Mouse (Mus musculus) limb, embryonic 10.5 days (tissue): ENCODE measurements around the gene Mtus2. TPM values are rescaled to one million over a fixed set of nuclear protein-coding genes. Genes with fewer than 3 reads are reported as not detected.

Experiments
- DNase-seq: peaks from one replicate; pipeline ENCODE4 v3.0.0-alpha.2; 2017; ENCODE audit warnings: low spot score
- H3K27ac ChIP-seq: fragments of 300-500 bp; sonication (generic); 2 replicates; pipeline ENCODE4 v1.5.1; 2016; ENCODE audit warnings: mild to moderate bottlenecking
- H3K27me3 ChIP-seq: fragments of 300-500 bp; sonication (generic); 2 replicates; pipeline ENCODE4 v1.6.1; 2016; ENCODE audit warnings: low read depth, mild to moderate bottlenecking; ENCODE audit not compliant: poor library complexity, severe bottlenecking
- H3K36me3 ChIP-seq: fragments of 300-500 bp; sonication (generic); 2 replicates; pipeline ENCODE4 v1.6.1; 2016; ENCODE audit warnings: mild to moderate bottlenecking, moderate library complexity
- H3K4me1 ChIP-seq: fragments of 300-500 bp; sonication (generic); 2 replicates; pipeline ENCODE4 v1.6.1; 2016
- H3K4me3 ChIP-seq: fragments of 300-500 bp; sonication (generic); 2 replicates; pipeline ENCODE4 v1.5.1; 2016; ENCODE audit warnings: mild to moderate bottlenecking, moderate library complexity
- H3K9me3 ChIP-seq: fragments of 300-500 bp; sonication (generic); replicated peaks from 2 replicates; pipeline ENCODE4 v1.6.1; 2016; ENCODE audit warnings: mild to moderate bottlenecking
- WGBS: fragments of 180-500 bp; shearing (Covaris S2); methylation state at CpG from one replicate; pipeline ENCODE4 v1.1.7; 2016; 5-methylcytosine and 5-hydroxymethylcytosine counted together
- polyA plus RNA-seq: library from polyadenylated mRNA; unstranded; fragments of >200 nt; fragmentation: Nextera tagmentation; extraction: Ambion mirVana; gene quantifications from 2 replicates; pipeline ENCODE4 v1.2.1, GENCODE M21; 2016

Mtus2 gene
- polyA plus RNA-seq, 1 experiment from 2014 or later = 3.0 TPM

DNA sequence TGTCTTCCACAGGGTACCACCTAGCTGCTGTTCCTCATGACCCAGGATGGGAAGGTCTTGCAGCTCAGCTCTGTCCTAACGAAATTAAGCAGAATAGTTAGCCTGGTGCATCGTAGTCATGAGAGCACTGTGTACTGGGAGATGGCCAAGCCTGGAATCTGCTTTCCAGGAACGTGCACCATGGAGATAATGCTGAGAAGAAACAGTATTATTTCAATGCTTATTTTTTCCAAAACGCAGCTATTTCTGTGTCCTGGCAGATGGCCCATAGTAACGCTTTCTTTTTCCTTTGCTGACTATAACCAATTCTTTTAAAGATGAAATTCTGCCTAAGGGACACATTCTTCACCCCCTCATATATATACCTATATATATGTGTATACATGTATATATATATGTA is 108.1 kb downstream of the Mtus2 start:
- WGBS = 87% methylated on average over 5 of the region's 5 CpGs
- Histone ChIP-seq H3K27me3 (no peaks in the 10 kb centered on the region), H3K9me3 (no peaks in the 10 kb centered on the region; the same call in 1 of the 2 replicates), H3K36me3 (no peaks in the 10 kb centered on the region), H3K27ac (no peak overlapping the region), H3K4me1 (no peaks in the 10 kb centered on the region), H3K4me3 (no peak overlapping the region)
- no peak for DNase-seq

DNA sequence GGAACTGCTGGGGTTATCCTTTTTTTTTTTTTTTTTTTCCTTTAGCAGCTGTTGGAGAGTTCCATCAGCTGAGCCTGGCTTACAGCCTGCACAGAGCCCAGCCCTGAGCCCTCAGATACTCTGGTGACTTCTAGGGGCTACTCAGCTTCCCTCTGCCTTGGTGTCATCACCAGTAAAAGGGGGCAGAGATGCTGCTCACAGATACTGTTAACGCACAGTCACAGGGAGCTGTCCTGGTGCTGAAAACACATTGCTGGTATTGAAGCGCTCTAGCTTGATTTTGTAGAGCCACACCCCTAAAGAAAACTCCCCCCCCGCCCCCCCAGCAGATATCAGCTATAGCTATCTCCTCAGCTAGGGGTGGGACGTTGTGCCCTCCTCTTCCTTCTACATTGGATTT is 112.8 kb downstream of the Mtus2 start:
- no peak overlapping the region for H3K4me3 ChIP-seq
- peak; percentile 58 for DNase-seq
- WGBS = 12% methylated on average over 4 of the region's 4 CpGs

DNA sequence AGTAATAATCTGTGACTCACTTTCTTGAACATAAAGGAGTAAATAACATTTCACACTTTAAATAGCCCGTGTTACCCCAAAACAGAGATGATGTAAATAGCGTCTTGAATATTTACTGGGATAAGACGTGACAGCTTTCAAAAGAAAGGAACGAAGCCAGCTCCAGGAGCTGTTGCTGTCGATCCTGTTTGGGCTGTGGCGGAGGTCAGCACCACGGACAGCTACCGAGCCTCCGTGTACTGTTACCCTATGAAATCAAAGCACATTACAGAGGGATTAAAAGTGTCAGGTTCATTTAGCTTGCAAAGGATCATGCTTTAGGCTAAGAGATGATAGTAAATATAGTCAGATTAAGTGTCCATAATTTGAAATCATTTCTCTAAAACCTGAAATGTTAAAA is 114.7 kb downstream of the Mtus2 start:
- Histone ChIP-seq H3K4me3 (no peak overlapping the region), H3K27me3 (no peaks in the 10 kb centered on the region), H3K9me3 (no peaks in the 10 kb centered on the region), H3K36me3 (no peaks in the 10 kb centered on the region), H3K27ac (no peak overlapping the region), H3K4me1 (no peaks in the 10 kb centered on the region)
- WGBS = 8% methylated on average over 9 of the region's 9 CpGs
- DNase-seq = peak; percentile 78

More for the DNA sequence above, 112.8 kb downstream of the Mtus2 start:
- Histone ChIP-seq H3K27ac (no peak overlapping the region), H3K4me1 (no peaks in the 10 kb centered on the region), H3K27me3 (no peaks in the 10 kb centered on the region), H3K9me3 (no peaks in the 10 kb centered on the region), H3K36me3 (no peaks in the 10 kb centered on the region)

GRCm38 (mm10) chr5:148073461-148073860 is 116.3 kb downstream of the Mtus2 start:
- Histone ChIP-seq H3K4me3 (no peak overlapping the region), H3K9me3 (no peaks in the 10 kb centered on the region), H3K27ac (no peak overlapping the region), H3K27me3 (no peaks in the 10 kb centered on the region), H3K4me1 (no peaks in the 10 kb centered on the region), H3K36me3 (no peaks in the 10 kb centered on the region)
- WGBS = 92% methylated on average over 5 of the region's 5 CpGs
- DNase-seq = no peak

- 93% methylated on average over 3 of the region's 3 CpGs for WGBS
- H3K36me3 ChIP-seq = no peaks in the 10 kb centered on the region
- no peaks in the 10 kb centered on the region for H3K4me1 ChIP-seq
- no peaks in the 10 kb centered on the region for H3K27me3 ChIP-seq
- no peak overlapping the region for H3K4me3 ChIP-seq
- H3K27ac ChIP-seq = no peak overlapping the region
- no peak for DNase-seq
- no peaks in the 10 kb centered on the region for H3K9me3 ChIP-seq
Measured at GRCm38 (mm10) chr5:148079732-148080131, 122.6 kb downstream of the Mtus2 start.

GRCm38 (mm10) chr5:148083541-148083940 is 126.4 kb downstream of the Mtus2 start:
- Histone ChIP-seq H3K27me3 (no peaks in the 10 kb centered on the region), H3K4me1 (no peaks in the 10 kb centered on the region), H3K27ac (no peak overlapping the region), H3K36me3 (no peaks in the 10 kb centered on the region), H3K4me3 (no peak overlapping the region), H3K9me3 (no peaks in the 10 kb centered on the region)
- no peak for DNase-seq
- 97% methylated on average over 1 of the region's 1 CpGs for WGBS

DNA sequence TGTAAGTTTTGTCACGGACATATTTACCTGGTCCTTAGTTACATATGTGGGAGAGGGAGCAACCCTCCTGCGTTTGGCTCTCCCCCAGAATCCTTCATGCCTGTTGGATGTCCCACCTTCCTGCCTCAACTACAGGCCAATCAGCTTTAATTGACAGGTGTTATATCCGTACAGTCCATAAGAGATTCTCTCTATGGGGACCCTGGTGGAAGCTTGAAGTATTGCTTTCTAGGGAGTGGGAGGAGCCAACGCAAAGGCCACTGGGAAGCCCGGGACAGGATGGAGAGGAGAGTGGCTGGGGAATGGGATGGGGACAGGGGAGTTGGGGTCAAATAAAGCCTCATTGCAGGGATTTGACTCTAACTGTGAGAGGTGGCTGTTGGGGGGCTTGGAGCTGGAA is 127.6 kb downstream of the Mtus2 start:
- Histone ChIP-seq H3K4me1 (no peaks in the 10 kb centered on the region), H3K27ac (no peak overlapping the region), H3K9me3 (no peaks in the 10 kb centered on the region), H3K36me3 (no peaks in the 10 kb centered on the region), H3K4me3 (no peak overlapping the region), H3K27me3 (no peaks in the 10 kb centered on the region)
- no peak for DNase-seq
- 83% methylated on average over 5 of the region's 5 CpGs for WGBS

DNA sequence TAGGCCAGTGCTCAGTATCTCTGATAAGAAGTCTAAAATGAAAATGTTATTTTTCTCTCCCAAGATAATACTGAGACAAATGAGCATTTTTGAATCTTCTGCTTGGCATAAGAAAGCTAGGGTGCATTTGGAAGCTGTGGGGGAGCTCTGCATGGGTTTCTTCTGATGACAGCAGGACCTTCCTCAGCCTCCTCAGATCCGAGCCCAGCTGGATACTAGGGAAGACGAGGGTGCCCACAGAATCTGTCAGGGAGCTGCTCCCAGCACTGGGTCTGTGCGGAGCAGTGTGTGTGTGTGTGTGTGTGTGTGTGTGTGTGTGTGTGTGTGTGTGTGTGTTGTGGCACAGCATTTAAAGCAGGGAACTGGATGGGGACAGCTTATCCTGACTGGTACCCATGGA is 130.7 kb downstream of the Mtus2 start:
- DNase-seq = no peak
- H3K4me3 ChIP-seq = no peak overlapping the region
- no peaks in the 10 kb centered on the region for H3K9me3 ChIP-seq
- H3K27ac ChIP-seq = no peak overlapping the region
- H3K36me3 ChIP-seq = no peaks in the 10 kb centered on the region
- no peaks in the 10 kb centered on the region for H3K4me1 ChIP-seq
- 78% methylated on average over 3 of the region's 3 CpGs for WGBS
- H3K27me3 ChIP-seq = no peaks in the 10 kb centered on the region

- H3K9me3 ChIP-seq = no peaks in the 10 kb centered on the region
- no peaks in the 10 kb centered on the region for H3K36me3 ChIP-seq
- DNase-seq = no peak
- H3K27me3 ChIP-seq = no peaks in the 10 kb centered on the region
- no peak overlapping the region for H3K27ac ChIP-seq
- H3K4me3 ChIP-seq = no peak overlapping the region
- 85% methylated on average over 11 of the region's 11 CpGs for WGBS
- H3K4me1 ChIP-seq = no peaks in the 10 kb centered on the region
Measured at GRCm38 (mm10) chr5:148090191-148090821, 133.2 kb downstream of the Mtus2 start.

GRCm38 (mm10) chr5:148094640-148095039 is 137.5 kb downstream of the Mtus2 start:
- Histone ChIP-seq H3K36me3 (no peaks in the 10 kb centered on the region), H3K27ac (no peak overlapping the region), H3K9me3 (no peaks in the 10 kb centered on the region), H3K4me3 (no peak overlapping the region), H3K27me3 (no peaks in the 10 kb centered on the region), H3K4me1 (no peaks in the 10 kb centered on the region)
- WGBS = 65% methylated on average over 10 of the region's 10 CpGs
- no peak for DNase-seq

GRCm38 (mm10) chr5:148099356-148099755 is 142.2 kb downstream of the Mtus2 start:
- Histone ChIP-seq H3K9me3 (no peaks in the 10 kb centered on the region), H3K27ac (no peak overlapping the region), H3K36me3 (no peaks in the 10 kb centered on the region), H3K4me3 (no peak overlapping the region), H3K27me3 (no peaks in the 10 kb centered on the region), H3K4me1 (no peaks in the 10 kb centered on the region)
- 94% methylated on average over 9 of the region's 9 CpGs for WGBS
- no peak for DNase-seq

DNA sequence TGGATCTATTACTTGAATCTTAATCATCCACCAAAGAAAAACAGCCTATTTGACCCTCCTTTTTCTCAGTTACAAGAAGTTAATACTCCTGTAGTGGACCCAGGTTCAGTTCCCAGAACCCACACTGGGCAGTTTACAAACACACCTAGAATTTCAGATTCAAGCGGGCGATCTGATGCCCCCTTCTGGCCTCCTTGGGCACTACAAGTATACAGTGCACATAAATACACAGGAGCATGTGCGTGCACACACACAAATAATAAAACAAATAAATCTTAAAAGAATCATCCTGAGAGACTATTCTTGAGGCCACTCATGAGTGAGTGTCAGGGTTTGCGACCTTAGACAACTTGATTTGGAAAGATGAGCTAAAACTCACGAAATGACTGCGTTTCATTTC is 150.2 kb downstream of the Mtus2 start:
- Histone ChIP-seq H3K27ac (no peak overlapping the region), H3K9me3 (no peaks in the 10 kb centered on the region), H3K4me1 (no peaks in the 10 kb centered on the region), H3K27me3 (no peaks in the 10 kb centered on the region), H3K36me3 (no peaks in the 10 kb centered on the region), H3K4me3 (no peak overlapping the region)
- WGBS = 89% methylated on average over 6 of the region's 6 CpGs
- no peak for DNase-seq

- H3K27me3 ChIP-seq = no peaks in the 10 kb centered on the region
- H3K4me3 ChIP-seq = no peak overlapping the region
- H3K27ac ChIP-seq = no peak overlapping the region
- 60% methylated on average over 7 of the region's 7 CpGs for WGBS
- DNase-seq = no peak
- H3K36me3 ChIP-seq = no peaks in the 10 kb centered on the region
- H3K4me1 ChIP-seq = no peaks in the 10 kb centered on the region
- no peaks in the 10 kb centered on the region for H3K9me3 ChIP-seq
Measured at GRCm38 (mm10) chr5:148107890-148108289, 150.8 kb downstream of the Mtus2 start.

GRCm38 (mm10) chr5:148108314-148108713 is 151.2 kb downstream of the Mtus2 start:
- Histone ChIP-seq H3K4me3 (no peak overlapping the region), H3K27me3 (no peaks in the 10 kb centered on the region), H3K4me1 (no peaks in the 10 kb centered on the region), H3K27ac (no peak overlapping the region), H3K9me3 (no peaks in the 10 kb centered on the region), H3K36me3 (no peaks in the 10 kb centered on the region)
- 64% methylated on average over 9 of the region's 9 CpGs for WGBS
- DNase-seq = no peak
